Mouse (Mus musculus) midbrain, postnatal 0 days (tissue): ENCODE results near the gene Pkd2. TPM values are rescaled to one million over a fixed set of nuclear protein-coding genes. Genes with fewer than 3 reads are reported as not detected.

ENCODE experiments used
- ATAC-seq: fragments of 200-750 bp; cut with Nextera tagmentation; 2 replicates; pipeline ENCODE4 v1.8.0; 2017; ENCODE audit warnings: moderate number of reproducible peaks, mild to moderate bottlenecking, moderate TSS enrichment, moderate library complexity; ENCODE audit not compliant: low FRiP score
- DNase-seq: peaks from one replicate; pipeline ENCODE4 v3.0.0-alpha.2; 2015; ENCODE audit warnings: low spot score
- H3K27ac ChIP-seq: fragments of 300-500 bp; sonication (generic); 2 replicates; pipeline ENCODE4 v1.5.1; 2014; ENCODE audit warnings: low read depth, mild to moderate bottlenecking, low read length, mixed read lengths
- H3K27me3 ChIP-seq: fragments of 300-500 bp; sonication (generic); 2 replicates; pipeline ENCODE4 v1.6.1; 2014; ENCODE audit warnings: low read length, control low read depth, mixed read lengths; ENCODE audit not compliant: insufficient read depth
- H3K36me3 ChIP-seq: fragments of 300-500 bp; sonication (generic); 2 replicates; pipeline ENCODE4 v1.6.1; 2014; ENCODE audit warnings: low read length, control low read depth, mixed read lengths; ENCODE audit not compliant: insufficient read depth
- H3K4me1 ChIP-seq: fragments of 300-500 bp; sonication (generic); 2 replicates; pipeline ENCODE4 v1.6.1; 2014; ENCODE audit warnings: mild to moderate bottlenecking, control low read depth, antibody characterized with exemption, low read length, mixed read lengths; ENCODE audit not compliant: insufficient read depth
- H3K4me2 ChIP-seq: fragments of 300-500 bp; sonication (generic); 2 replicates; pipeline ENCODE4 v1.6.1; 2014; ENCODE audit warnings: low read depth, mild to moderate bottlenecking, low read length, mixed read lengths; ENCODE audit not compliant: poor library complexity, severe bottlenecking
- H3K4me3 ChIP-seq: fragments of 300-500 bp; sonication (generic); 2 replicates; pipeline ENCODE4 v1.5.1; 2014; ENCODE audit warnings: low read depth, mild to moderate bottlenecking, low read length, moderate library complexity
- H3K9ac ChIP-seq: fragments of 300-500 bp; sonication (generic); replicated peaks from 2 replicates; pipeline ENCODE4 v1.6.1; 2014; ENCODE audit warnings: mild to moderate bottlenecking, low read length, moderate library complexity, mixed read lengths; ENCODE audit not compliant: poor library complexity, severe bottlenecking
- H3K9me3 ChIP-seq: fragments of 300-500 bp; sonication (generic); 2 replicates; pipeline ENCODE4 v1.6.1; 2016; ENCODE audit warnings: low read length, control low read depth
- CTCF ChIP-seq: IDR thresholded peaks from 2 replicates; pipeline ENCODE4 v1.5.1; 2016; ENCODE audit warnings: antibody characterized with exemption, mild to moderate bottlenecking
- WGBS: fragments of 180-500 bp; shearing (Covaris S2); extraction: QIAGEN DNeasy Blood & Tissue Kit; methylation state at CpG from one replicate; pipeline ENCODE4 v1.1.7; 2014; 5-methylcytosine and 5-hydroxymethylcytosine counted together
- polyA plus RNA-seq: library from polyadenylated mRNA; unstranded; fragments of >200 nt; fragmentation: Nextera tagmentation; extraction: Ambion mirVana; gene quantifications from 2 replicates; pipeline ENCODE4 v1.2.1, GENCODE M21; 2015
- total RNA-seq: library from RNA; depleted of rRNA; stranded (reverse); fragments of >200 nt; gene quantifications from 2 replicates; pipeline ENCODE4 v1.2.3, GENCODE M21; 2014; rRNA removed

Pkd2 gene
- total and polyA plus RNA-seq, 2 experiments from 2014 or later, result 5.2 to 25.8 TPM

DNA sequence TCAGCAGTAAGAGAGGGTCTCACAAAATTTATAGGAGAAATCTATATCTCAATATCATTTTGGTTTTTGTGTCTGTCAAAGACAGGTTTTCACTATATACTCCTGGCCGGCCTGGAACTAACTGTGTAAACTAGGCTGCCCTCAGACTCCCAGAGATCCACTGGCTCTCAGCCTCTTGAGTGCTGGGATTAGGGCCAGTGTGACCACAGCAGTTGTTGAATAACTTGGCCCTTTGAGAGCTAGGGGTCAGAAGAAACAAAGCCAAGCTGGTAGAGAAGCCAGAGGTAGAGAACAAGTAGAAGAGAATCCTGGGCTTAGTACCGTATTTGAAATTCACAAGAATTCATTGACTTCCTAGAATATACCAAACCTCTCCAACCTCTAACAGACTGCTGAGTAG lies 45.6 kb downstream of the Pkd2 start:
- H3K9me3 ChIP-seq, result no peaks in the 10 kb centered on the region
- no peak overlapping the region for H3K9ac ChIP-seq
- no peaks in the 10 kb centered on the region for H3K4me1 ChIP-seq
- peaks cover 21% of the 10 kb centered on the region for H3K36me3 ChIP-seq
- DNase-seq (no peak), ATAC-seq (no peak)
- TF ChIP-seq CTCF, result no peak
- no peak overlapping the region for H3K4me2 ChIP-seq
- no peaks in the 10 kb centered on the region for H3K27me3 ChIP-seq
- no peak overlapping the region for H3K4me3 ChIP-seq
- no peak overlapping the region for H3K27ac ChIP-seq
- 86% methylated on average over 2 of the region's 2 CpGs for WGBS

DNA sequence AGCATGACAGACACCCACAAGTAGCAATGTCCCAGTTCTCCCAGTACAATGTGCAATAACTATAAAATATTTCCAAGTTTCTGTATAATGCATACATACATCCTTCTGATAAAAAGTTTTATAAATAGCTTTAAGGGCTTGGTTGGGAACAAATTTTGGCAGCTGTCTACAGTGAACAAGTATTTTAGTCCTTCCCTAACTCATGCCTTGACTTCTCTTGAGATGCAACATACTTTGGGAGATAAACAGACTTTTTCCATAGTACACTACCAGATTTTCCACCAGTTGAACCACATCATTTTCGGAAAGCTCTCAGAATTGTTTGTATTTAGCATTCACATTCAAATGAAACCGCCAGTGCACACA lies 48.6 kb downstream of the Pkd2 start:
- Histone ChIP-seq H3K9me3 (no peaks in the 10 kb centered on the region), H3K27me3 (no peaks in the 10 kb centered on the region), H3K4me1 (no peaks in the 10 kb centered on the region), H3K4me3 (peak overlapping the region; percentile 91), H3K36me3 (peaks cover 12% of the 10 kb centered on the region), H3K4me2 (peak overlapping the region; percentile 68), H3K27ac (no peak overlapping the region), H3K9ac (no peak overlapping the region)
- WGBS, result 1% methylated on average over 2 of the region's 2 CpGs
- TF ChIP-seq CTCF, result no peak
- DNase-seq (no peak), ATAC-seq (peak; percentile 22)

DNA sequence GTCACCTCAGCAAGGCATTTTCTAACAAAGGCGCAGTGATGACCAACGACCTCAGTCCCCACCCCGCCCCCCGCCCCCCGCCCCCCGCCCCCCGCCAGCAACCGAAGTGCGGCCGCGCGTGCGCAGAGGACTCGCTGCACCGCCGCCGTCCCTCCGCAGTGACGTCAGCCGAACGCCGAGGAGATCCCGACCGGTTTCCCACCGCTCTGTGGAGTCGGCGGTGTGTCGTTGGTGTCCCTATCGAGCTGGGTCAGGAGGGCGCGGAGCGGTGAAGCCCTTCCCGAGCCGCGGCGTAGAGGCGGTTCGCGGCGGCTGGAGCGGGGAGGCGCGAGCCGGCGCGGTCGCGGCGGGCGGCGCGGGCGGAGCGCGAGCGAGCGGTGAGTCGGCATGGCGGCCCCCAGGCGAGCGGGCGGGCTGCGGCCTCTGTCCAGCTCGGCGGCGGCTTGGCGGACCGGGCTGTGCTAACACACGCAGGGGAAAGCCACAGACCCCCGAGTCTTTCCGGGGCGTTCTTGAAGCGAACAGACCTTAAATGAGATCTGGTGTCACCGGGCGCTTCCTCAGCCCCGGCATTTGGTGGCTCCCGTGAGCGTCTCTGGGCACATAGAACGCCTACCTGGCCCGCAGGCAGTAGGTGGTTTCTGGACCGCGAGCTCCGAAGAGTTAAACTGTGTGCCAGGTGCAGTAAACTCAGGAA lies 49.1 kb downstream of the Pkd2 start, which contains the start of gene BC005561:
Gene BC005561, plus strand, starts transcription at position 158 of the 697 bp plus-strand sequence.
- peak within 1 kb of the TSS; percentile 96 for H3K9ac ChIP-seq
- peak within 1 kb of the TSS; percentile 91 for H3K4me3 ChIP-seq
- 0% methylated on average over 58 of the region's 83 CpGs for WGBS
- H3K9me3 ChIP-seq, result no peaks in the 10 kb centered on the region; the same call in 1 of the 2 replicates
- H3K27me3 ChIP-seq, result no peaks in the 10 kb centered on the region
- peak within 1 kb of the TSS; percentile 68 for H3K4me2 ChIP-seq
- ATAC-seq, result peak; percentile 91
- peak within 1 kb of the TSS; percentile 91 for H3K27ac ChIP-seq
- no peaks in the 10 kb centered on the region for H3K4me1 ChIP-seq
- peak; percentile 91 for DNase-seq
- H3K36me3 ChIP-seq, result peaks cover 8% of the 10 kb centered on the region
- no peak for TF ChIP-seq CTCF

DNA sequence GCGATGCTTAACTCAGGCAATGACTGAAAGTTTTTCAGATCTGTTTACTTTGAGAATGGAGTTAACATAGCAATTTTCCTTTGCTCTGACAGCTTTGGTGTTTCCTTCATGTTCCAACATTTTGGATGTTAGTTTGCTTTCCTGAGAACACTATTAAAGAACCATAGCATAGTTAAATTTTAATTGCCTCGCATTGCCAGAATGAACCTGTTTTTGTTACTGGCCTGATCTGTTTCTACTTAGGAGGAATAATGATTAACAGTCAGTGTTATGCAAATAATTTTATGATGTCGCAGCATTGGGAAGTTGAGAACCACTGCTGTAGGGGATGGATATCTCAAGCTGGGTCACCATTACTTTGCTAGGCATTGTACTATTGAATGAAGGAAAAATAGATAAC lies 52.0 kb downstream of the Pkd2 start:
- ATAC-seq (no peak), DNase-seq (no peak)
- Histone ChIP-seq H3K4me2 (no peak overlapping the region), H3K4me3 (no peak overlapping the region), H3K36me3 (no peaks in the 10 kb centered on the region), H3K9me3 (peaks cover 6% of the 10 kb centered on the region; the same call in 1 of the 2 replicates), H3K9ac (no peak overlapping the region), H3K4me1 (no peaks in the 10 kb centered on the region), H3K27ac (no peak overlapping the region), H3K27me3 (no peaks in the 10 kb centered on the region)
- 95% methylated on average over 3 of the region's 3 CpGs for WGBS
- no peak for TF ChIP-seq CTCF

DNA sequence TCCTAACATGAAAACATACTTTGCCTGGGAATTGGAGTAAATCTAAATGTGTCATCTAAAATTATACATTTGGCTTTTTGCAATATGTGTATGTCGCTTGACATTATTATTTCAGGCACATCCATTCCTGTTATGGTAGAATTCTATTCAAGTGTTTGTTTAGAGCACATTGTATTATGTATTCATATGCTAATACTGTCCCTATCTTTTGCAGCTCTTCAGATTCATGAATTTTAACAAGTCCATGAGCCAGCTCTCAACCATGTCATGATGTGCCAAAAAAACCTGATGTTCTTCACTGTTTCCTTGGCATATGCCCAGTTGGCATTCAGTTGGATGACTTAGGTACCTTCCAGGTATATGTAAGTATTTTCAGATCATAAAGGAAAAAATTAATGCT lies 79.4 kb downstream of the Pkd2 start:
- no peak overlapping the region for H3K4me3 ChIP-seq
- H3K9ac ChIP-seq, result no peak overlapping the region
- no peak for TF ChIP-seq CTCF
- H3K4me1 ChIP-seq, result no peaks in the 10 kb centered on the region
- no peaks in the 10 kb centered on the region for H3K9me3 ChIP-seq
- H3K4me2 ChIP-seq, result no peak overlapping the region
- no peaks in the 10 kb centered on the region for H3K27me3 ChIP-seq
- 80% methylated on average over 1 of the region's 1 CpGs for WGBS
- no peak overlapping the region for H3K27ac ChIP-seq
- DNase-seq, result no peak
- peaks cover 28% of the 10 kb centered on the region for H3K36me3 ChIP-seq
- no peak for ATAC-seq

DNA sequence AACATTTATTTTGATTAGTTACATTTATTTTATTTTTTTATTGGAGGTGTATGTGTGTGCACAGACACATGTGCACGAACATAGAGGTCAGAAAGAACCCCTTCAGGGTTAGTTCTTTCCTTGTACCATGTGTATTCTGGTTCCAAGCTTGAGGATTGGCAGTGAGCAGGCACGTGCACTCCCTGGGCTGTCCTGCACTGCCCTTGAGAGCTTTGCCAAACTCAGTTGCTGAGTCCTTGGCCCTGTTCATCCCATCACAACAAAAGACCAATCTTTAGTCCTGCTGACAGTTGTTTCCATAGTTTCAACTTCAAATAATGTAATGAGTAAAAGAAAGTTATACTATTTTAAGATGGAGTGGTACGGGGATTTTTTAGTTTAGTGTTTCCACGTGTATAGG lies 80.1 kb downstream of the Pkd2 start:
- no peaks in the 10 kb centered on the region for H3K4me1 ChIP-seq
- H3K4me3 ChIP-seq, result no peak overlapping the region
- H3K9ac ChIP-seq, result no peak overlapping the region
- peaks cover 28% of the 10 kb centered on the region for H3K36me3 ChIP-seq
- H3K27me3 ChIP-seq, result no peaks in the 10 kb centered on the region
- ATAC-seq (no peak), DNase-seq (no peak)
- WGBS, result 89% methylated on average over 4 of the region's 4 CpGs
- no peaks in the 10 kb centered on the region for H3K9me3 ChIP-seq
- TF ChIP-seq CTCF, result no peak
- no peak overlapping the region for H3K27ac ChIP-seq
- no peak overlapping the region for H3K4me2 ChIP-seq

Other genes with a start within 250 kb of the Pkd2 start
- 0.16 TPM in 1 of 2 replicates, not detected in the other for gene Ibsp, start 160.3 kb upstream of the Pkd2 start, total RNA-seq
- gene Ibsp, start 160.3 kb upstream of the Pkd2 start, polyA plus RNA-seq, result 0.10 TPM in 1 of 2 replicates, not detected in the other
- gene Mepe, start 134.1 kb upstream of the Pkd2 start, total RNA-seq, result not detected in 2 replicates
- not detected in 2 replicates for gene Mepe, start 134.1 kb upstream of the Pkd2 start, polyA plus RNA-seq
- gene Spp1, start 24.3 kb upstream of the Pkd2 start, total RNA-seq, result 14.3 and 18.4 TPM in 2 replicates
- 25.9 and 31.2 TPM in 2 replicates for gene Spp1, start 24.3 kb upstream of the Pkd2 start, polyA plus RNA-seq
- 7.2 and 7.3 TPM in 2 replicates for gene BC005561, start 48.9 kb downstream of the Pkd2 start, total RNA-seq
- gene BC005561, start 48.9 kb downstream of the Pkd2 start, polyA plus RNA-seq, result 6.5 and 9.5 TPM in 2 replicates